Mouse (Mus musculus) lung, embryonic 14.5 days (tissue): ENCODE results near the gene Npc2. TPM values are rescaled to one million over a fixed set of nuclear protein-coding genes. Genes with fewer than 3 reads are reported as not detected.

Experiments used
- ATAC-seq: fragments of 200-750 bp; cut with Nextera tagmentation; 2 replicates; pipeline ENCODE4 v1.8.0; 2017; ENCODE audit warnings: mild to moderate bottlenecking, moderate TSS enrichment, moderate library complexity; ENCODE audit not compliant: insufficient read depth
- DNase-seq: peaks from one replicate; pipeline ENCODE4 v3.0.0-alpha.2; 2015
- H3K27ac ChIP-seq: fragments of 300-500 bp; sonication (generic); 2 replicates; pipeline ENCODE4 v1.5.1; 2014; ENCODE audit warnings: low read depth, mild to moderate bottlenecking, moderate library complexity
- H3K27me3 ChIP-seq: fragments of 300-500 bp; sonication (generic); 2 replicates; pipeline ENCODE4 v1.6.1; 2014; ENCODE audit warnings: low read length, control low read depth; ENCODE audit not compliant: insufficient read depth
- H3K36me3 ChIP-seq: fragments of 300-500 bp; sonication (generic); 2 replicates; pipeline ENCODE4 v1.6.1; 2014; ENCODE audit warnings: control low read depth; ENCODE audit not compliant: insufficient read depth
- H3K4me1 ChIP-seq: fragments of 300-500 bp; sonication (generic); 2 replicates; pipeline ENCODE4 v1.6.1; 2014; ENCODE audit warnings: antibody characterized with exemption, control low read depth; ENCODE audit not compliant: insufficient read depth
- H3K4me2 ChIP-seq: fragments of 300-500 bp; sonication (generic); 2 replicates; pipeline ENCODE4 v1.6.1; 2014; ENCODE audit warnings: mild to moderate bottlenecking
- H3K4me3 ChIP-seq: fragments of 300-500 bp; sonication (generic); 2 replicates; pipeline ENCODE4 v1.5.1; 2014; ENCODE audit warnings: low read depth, low read length
- H3K9ac ChIP-seq: fragments of 300-500 bp; sonication (generic); 2 replicates; pipeline ENCODE4 v1.6.1; 2014
- H3K9me3 ChIP-seq: fragments of 300-500 bp; sonication (generic); 2 replicates; pipeline ENCODE4 v1.6.1; 2016; ENCODE audit warnings: low read depth, low read length, control low read depth
- CTCF ChIP-seq: IDR thresholded peaks from 2 replicates; pipeline ENCODE4 v1.5.1; 2016; ENCODE audit warnings: antibody characterized with exemption, low read depth
- WGBS: fragments of 180-500 bp; shearing (Covaris S2); extraction: QIAGEN DNeasy Blood & Tissue Kit; methylation state at CpG from one replicate; pipeline ENCODE4 v1.1.7; 2014; 5-methylcytosine and 5-hydroxymethylcytosine counted together
- polyA plus RNA-seq: library from polyadenylated mRNA; unstranded; fragments of >200 nt; fragmentation: Nextera tagmentation; extraction: Ambion mirVana; gene quantifications from 2 replicates; pipeline ENCODE4 v1.2.1, GENCODE M21; 2014

Gene Npc2
- polyA plus RNA-seq, 1 experiment from 2014 or later: 107 TPM

GRCm38 (mm10) chr12:84709842-84710439, 63.0 kb downstream of the Npc2 start:
- Histone ChIP-seq H3K9me3 (no peaks in the 10 kb centered on the region), H3K36me3 (no peaks in the 10 kb centered on the region), H3K4me2 (no peak overlapping the region), H3K4me3 (no peak overlapping the region), H3K27ac (no peak overlapping the region), H3K9ac (no peak overlapping the region), H3K4me1 (no peaks in the 10 kb centered on the region), H3K27me3 (no peaks in the 10 kb centered on the region)
- WGBS: 14% methylated on average over 14 of the region's 14 CpGs
- peak; percentile 79 for DNase-seq
- no peak for ATAC-seq
- TF ChIP-seq CTCF: no peak

GRCm38 (mm10) chr12:84707804-84708203, 65.1 kb downstream of the Npc2 start:
- H3K27me3 ChIP-seq: 0 out of 2 replicates have a peak, but pooled peaks cover 2% of the 10 kb centered on the region
- DNase-seq (no peak), ATAC-seq (no peak)
- 59% methylated on average over 4 of the region's 4 CpGs for WGBS
- no peak overlapping the region for H3K27ac ChIP-seq
- H3K4me1 ChIP-seq: no peaks in the 10 kb centered on the region
- H3K4me2 ChIP-seq: no peak overlapping the region
- H3K4me3 ChIP-seq: no peak overlapping the region
- no peak for TF ChIP-seq CTCF
- H3K9ac ChIP-seq: no peak overlapping the region
- no peaks in the 10 kb centered on the region for H3K36me3 ChIP-seq
- H3K9me3 ChIP-seq: no peaks in the 10 kb centered on the region

GRCm38 (mm10) chr12:84706886-84707285, 66.1 kb downstream of the Npc2 start:
- no peak for ATAC-seq
- 68% methylated on average over 4 of the region's 4 CpGs for WGBS

More at GRCm38 (mm10) chr12:84706886-84707285, 66.1 kb downstream of the Npc2 start:
- Histone ChIP-seq H3K4me2 (no peak overlapping the region), H3K27ac (no peak overlapping the region), H3K9me3 (no peaks in the 10 kb centered on the region), H3K36me3 (no peaks in the 10 kb centered on the region), H3K4me1 (no peaks in the 10 kb centered on the region), H3K27me3 (0 out of 2 replicates have a peak, but pooled peaks cover 2% of the 10 kb centered on the region), H3K9ac (no peak overlapping the region), H3K4me3 (no peak overlapping the region)
- no peak for TF ChIP-seq CTCF
- DNase-seq: no peak

Other genes with a start within 250 kb of the Npc2 start
- gene Vsx2, start 203.4 kb downstream of the Npc2 start, polyA plus RNA-seq: 0.05 TPM in 1 of 2 replicates, not detected in the other
- gene Abcd4, start 155.7 kb downstream of the Npc2 start, polyA plus RNA-seq: 8.7 and 11.3 TPM in 2 replicates
- gene Vrtn, start 132.1 kb downstream of the Npc2 start, polyA plus RNA-seq: not detected in 2 replicates
- gene Syndig1l, start 74.3 kb downstream of the Npc2 start, polyA plus RNA-seq: not detected in 2 replicates
- gene Isca2, start 99 bp upstream of the Npc2 start, polyA plus RNA-seq: 126 and 131 TPM in 2 replicates
- 6.8 and 6.9 TPM in 2 replicates for gene Ltbp2, start 103.4 kb upstream of the Npc2 start, polyA plus RNA-seq
- 147 TPM in 2 replicates for gene Fcf1, start 197.7 kb upstream of the Npc2 start, polyA plus RNA-seq
- gene Arel1, start 197.7 kb upstream of the Npc2 start, polyA plus RNA-seq: 17.1 and 19.3 TPM in 2 replicates
- 38.5 and 39.7 TPM in 2 replicates for gene Ylpm1, start 223.2 kb upstream of the Npc2 start, polyA plus RNA-seq